Comparison of ENCODE assay signal across 29 mouse cellular contexts in genomic region chr10:39047775-39048174, GRCm38 (mm10).
DNase-seq lines count a peak whose midpoint lies in the region; ATAC-seq lines count a peak whose summit lies in the region.
"Had no signal": no experiment of that assay in that cellular context is flagged by ENCODE, and none has a peak within 500 bp of the region (broad histone marks: within the 10 kb centered on the region; RNA-seq: fewer than 3 reads in every experiment).

No protein-coding gene starts in this region.

- ATAC-seq in midbrain, embryonic 12.5 days (ENCODE audit: low FRiP score, low read depth) = peak; percentile 71; the same call in 1 of the 2 replicates
- ATAC-seq in midbrain, embryonic 16.5 days = no peak
- ATAC-seq: forebrain, embryonic 14.5 days; hindbrain, postnatal 0 days; intestine, embryonic 15.5 days had no signal

- H3K27ac ChIP-seq in heart, embryonic 10.5 days = no peak overlapping the region
- H3K27ac ChIP-seq in midbrain, embryonic 12.5 days (replicated peaks) = no peak overlapping the region
- H3K27ac ChIP-seq in midbrain, embryonic 16.5 days (ENCODE audit: low read length) = no peak overlapping the region
- H3K27ac ChIP-seq in embryonic facial prominence, embryonic 10.5 days (replicated peaks) = no peak overlapping the region
- H3K27ac ChIP-seq: embryonic facial prominence, embryonic 12.5 days; hindbrain, embryonic 12.5 days; hindbrain, postnatal 0 days; intestine, embryonic 15.5 days; layer of hippocampus, adult 2 months; limb, embryonic 10.5 days; limb, embryonic 15.5 days; liver, embryonic 13.5 days; macrophage; neural tube, embryonic 15.5 days had no signal

- no peak overlapping the region for H3K4me3 ChIP-seq in heart, embryonic 10.5 days
- H3K4me3 ChIP-seq in midbrain, embryonic 12.5 days = no peak overlapping the region
- H3K4me3 ChIP-seq in midbrain, embryonic 16.5 days (ENCODE audit: low read depth, low read length) = no peak overlapping the region
- no peak overlapping the region for H3K4me3 ChIP-seq in embryonic facial prominence, embryonic 10.5 days
- H3K4me3 ChIP-seq: embryonic facial prominence, embryonic 12.5 days; hindbrain, embryonic 12.5 days; intestine, embryonic 15.5 days; layer of hippocampus, adult 2 months; limb, embryonic 10.5 days; limb, embryonic 15.5 days; liver, embryonic 13.5 days; neural tube, embryonic 15.5 days had no signal

- H3K4me2 ChIP-seq in midbrain, embryonic 12.5 days (replicated peaks) = no peak overlapping the region
- no peak overlapping the region for H3K4me2 ChIP-seq in midbrain, embryonic 16.5 days (ENCODE audit: low read length)
- H3K4me2 ChIP-seq: embryonic facial prominence, embryonic 12.5 days; hindbrain, embryonic 12.5 days; intestine, embryonic 15.5 days; limb, embryonic 15.5 days; liver, embryonic 13.5 days; neural tube, embryonic 15.5 days had no signal

- no peaks in the 10 kb centered on the region for H3K27me3 ChIP-seq in heart, embryonic 10.5 days (ENCODE audit: insufficient read depth, poor library complexity, severe bottlenecking)
- no peaks in the 10 kb centered on the region for H3K27me3 ChIP-seq in midbrain, embryonic 12.5 days
- no peaks in the 10 kb centered on the region for H3K27me3 ChIP-seq in midbrain, embryonic 16.5 days (ENCODE audit: control insufficient read depth, insufficient read depth, low read depth, low read length)
- no peaks in the 10 kb centered on the region for H3K27me3 ChIP-seq in embryonic facial prominence, embryonic 10.5 days (replicated peaks; ENCODE audit: low read depth, poor library complexity, severe bottlenecking)
- H3K27me3 ChIP-seq: embryonic facial prominence, embryonic 12.5 days; hindbrain, embryonic 12.5 days; intestine, embryonic 15.5 days; limb, embryonic 15.5 days; liver, embryonic 13.5 days; neural tube, embryonic 15.5 days had no signal

- 80% methylated on average over 10 of the region's 10 CpGs for WGBS in heart, embryonic 10.5 days
- 40% methylated on average over 10 of the region's 10 CpGs for WGBS in midbrain, embryonic 12.5 days
- 34% methylated on average over 10 of the region's 10 CpGs for WGBS in midbrain, embryonic 16.5 days
- WGBS in embryonic facial prominence, embryonic 10.5 days = 78% methylated on average over 10 of the region's 10 CpGs

- no peak overlapping the region for H3K9ac ChIP-seq in midbrain, embryonic 12.5 days (replicated peaks)
- H3K9ac ChIP-seq in midbrain, embryonic 16.5 days (ENCODE audit: low read depth, low read length) = no peak overlapping the region
- H3K9ac ChIP-seq: embryonic facial prominence, embryonic 12.5 days; hindbrain, embryonic 12.5 days; intestine, embryonic 15.5 days; limb, embryonic 15.5 days; liver, embryonic 13.5 days; neural tube, embryonic 15.5 days had no signal

- no peaks in the 10 kb centered on the region for H3K9me3 ChIP-seq in heart, embryonic 10.5 days
- H3K9me3 ChIP-seq in midbrain, embryonic 12.5 days = no peaks in the 10 kb centered on the region
- no peaks in the 10 kb centered on the region for H3K9me3 ChIP-seq in midbrain, embryonic 16.5 days (replicated peaks; ENCODE audit: control insufficient read depth, low read length, poor library complexity, severe bottlenecking)
- no peaks in the 10 kb centered on the region for H3K9me3 ChIP-seq in embryonic facial prominence, embryonic 10.5 days
- H3K9me3 ChIP-seq: embryonic facial prominence, embryonic 12.5 days; hindbrain, embryonic 12.5 days; intestine, embryonic 15.5 days; limb, embryonic 10.5 days; limb, embryonic 15.5 days; liver, embryonic 13.5 days; neural tube, embryonic 15.5 days had no signal

- H3K36me3 ChIP-seq in heart, embryonic 10.5 days = peaks cover 77% of the 10 kb centered on the region
- no peaks in the 10 kb centered on the region for H3K36me3 ChIP-seq in midbrain, embryonic 12.5 days
- H3K36me3 ChIP-seq in midbrain, embryonic 16.5 days (ENCODE audit: control insufficient read depth, insufficient read depth, low read length) = no peaks in the 10 kb centered on the region
- peaks cover 4% of the 10 kb centered on the region; the same call in 1 of the 2 replicates for H3K36me3 ChIP-seq in embryonic facial prominence, embryonic 10.5 days (replicated peaks)
- H3K36me3 ChIP-seq: hindbrain, embryonic 12.5 days; liver, embryonic 13.5 days had no signal

- intact Hi-C loops in heart, postnatal 10 days (cut with DNase I) = no loop called here

- peak; percentile 30 to 35 for DNase-seq in heart, adult 18-20 months
- no peak for DNase-seq in heart, embryonic 10.5 days (ENCODE audit: low spot score)
- DNase-seq in heart, postnatal 10 days = peak; percentile 44 to 50
- peak; percentile 15 for DNase-seq in heart, postnatal 4 days
- DNase-seq in embryonic facial prominence, embryonic 10.5 days (ENCODE audit: low spot score) = no peak
- DNase-seq: adrenal gland, postnatal 36 days; B cell, adult 2 months; cerebellum, adult 2 months; cerebellum, postnatal 25 days; kidney, adult 2 months; kidney, postnatal 36 days; liver, embryonic 13.5 days; lung, adult 2 months; lung, postnatal 10 days; right cerebral cortex, adult 18-20 months; thymus, adult 2 months; thymus, postnatal 4 days had no signal

- peaks cover 9% of the 10 kb centered on the region; the same call in 1 of the 2 replicates for H3K4me1 ChIP-seq in heart, embryonic 10.5 days
- H3K4me1 ChIP-seq in midbrain, embryonic 12.5 days = no peaks in the 10 kb centered on the region
- H3K4me1 ChIP-seq in midbrain, embryonic 16.5 days (ENCODE audit: control insufficient read depth, insufficient read depth, low read length) = no peaks in the 10 kb centered on the region
- H3K4me1 ChIP-seq in embryonic facial prominence, embryonic 10.5 days = peaks cover 12% of the 10 kb centered on the region; the same call in 1 of the 2 replicates
- H3K4me1 ChIP-seq: embryonic facial prominence, embryonic 12.5 days; hindbrain, embryonic 12.5 days; intestine, embryonic 15.5 days; limb, embryonic 10.5 days; limb, embryonic 15.5 days; liver, embryonic 13.5 days; neural tube, embryonic 15.5 days had no signal

Comparison
In these comparisons a context has a peak if more than half of its experiments do, and no peak if none do; other contexts are left out.
1. DNase-seq: peak in heart, adult 18-20 months (2 of 2), heart, postnatal 10 days (2 of 2) and heart, postnatal 4 days (single experiment); none in heart, embryonic 10.5 days (single experiment) and embryonic facial prominence, embryonic 10.5 days (single experiment).